Mouse (Mus musculus) thymus, postnatal 0 days (tissue): ENCODE measurements around the gene Rbfox3. TPM values are rescaled to one million over a fixed set of nuclear protein-coding genes. Genes with fewer than 3 reads are reported as not detected.
A peak's percentile ranks its signal among the peaks of the same experiment; 100 is the strongest.

Experiments used
- DNase-seq: peaks from one replicate; pipeline ENCODE4 v3.0.0-alpha.2; 2015; ENCODE audit warnings: low spot score
- polyA plus RNA-seq: library from polyadenylated mRNA; unstranded; fragments of >200 nt; fragmentation: Nextera tagmentation; extraction: Ambion mirVana; gene quantifications from 2 replicates; pipeline ENCODE4 v1.2.1, GENCODE M21; 2015

The Rbfox3 gene
- polyA plus RNA-seq, 1 experiment from 2014 or later, result 0.26 TPM

DNA sequence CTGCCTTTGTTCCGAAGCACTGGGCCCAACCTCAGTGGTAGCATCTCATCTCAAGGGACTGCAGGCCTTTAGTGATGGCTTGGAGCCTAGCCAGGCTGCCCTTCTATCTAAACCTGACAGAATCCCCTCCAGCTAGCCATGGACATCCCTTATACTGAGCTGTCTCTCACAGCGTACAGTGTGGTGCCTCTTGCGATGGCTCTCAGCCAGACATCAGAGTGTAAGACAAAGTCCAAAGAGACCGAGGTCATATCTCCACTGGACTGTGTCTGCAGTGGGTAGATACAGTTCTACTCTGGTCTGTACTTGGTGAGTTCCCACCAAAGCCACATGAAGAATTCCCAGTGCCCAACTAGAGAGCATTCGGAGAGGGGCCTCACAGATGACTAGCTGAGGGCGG, 240.2 kb downstream of the Rbfox3 start:
- no peak for DNase-seq

DNA sequence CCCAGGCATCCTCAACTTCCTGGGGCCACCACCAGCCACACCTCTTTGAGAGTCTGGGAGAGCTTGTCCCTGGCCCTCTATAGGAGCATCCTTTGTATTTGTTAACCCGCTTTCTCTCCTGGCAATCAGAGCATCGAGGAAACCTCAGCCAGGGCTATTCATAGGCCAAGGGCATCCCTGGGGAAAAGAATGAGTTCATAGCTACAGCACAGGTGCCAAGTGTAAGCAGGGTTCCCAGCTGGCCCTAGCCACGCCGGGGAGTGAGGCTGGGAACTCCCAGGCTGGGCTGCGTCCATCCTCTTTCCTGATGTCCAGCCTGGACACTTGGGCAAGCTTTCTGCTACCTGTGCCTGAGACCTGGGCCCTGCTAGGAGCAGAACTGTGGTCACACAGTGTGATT, 241.6 kb downstream of the Rbfox3 start:
- no peak for DNase-seq

DNA sequence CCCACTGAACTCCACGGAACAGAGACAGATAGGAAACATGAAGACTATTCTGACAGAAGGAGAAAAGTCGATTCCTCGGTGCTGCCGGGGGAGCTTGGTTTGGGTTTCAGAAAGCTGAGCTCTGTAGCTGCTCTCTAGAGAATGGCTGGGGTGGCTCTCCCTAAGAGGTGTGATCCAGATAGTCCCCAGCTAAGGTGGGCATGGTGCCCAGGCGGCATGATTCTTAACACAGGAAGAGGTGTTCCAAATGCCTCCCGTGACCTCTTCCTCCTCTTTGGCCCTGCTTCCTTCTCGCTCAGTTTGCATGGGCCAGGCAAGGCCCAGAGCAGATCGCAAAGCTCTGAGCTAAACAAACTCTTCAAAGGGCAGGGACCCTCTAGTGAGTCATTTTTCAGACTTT, 243.0 kb downstream of the Rbfox3 start:
- no peak for DNase-seq

DNA sequence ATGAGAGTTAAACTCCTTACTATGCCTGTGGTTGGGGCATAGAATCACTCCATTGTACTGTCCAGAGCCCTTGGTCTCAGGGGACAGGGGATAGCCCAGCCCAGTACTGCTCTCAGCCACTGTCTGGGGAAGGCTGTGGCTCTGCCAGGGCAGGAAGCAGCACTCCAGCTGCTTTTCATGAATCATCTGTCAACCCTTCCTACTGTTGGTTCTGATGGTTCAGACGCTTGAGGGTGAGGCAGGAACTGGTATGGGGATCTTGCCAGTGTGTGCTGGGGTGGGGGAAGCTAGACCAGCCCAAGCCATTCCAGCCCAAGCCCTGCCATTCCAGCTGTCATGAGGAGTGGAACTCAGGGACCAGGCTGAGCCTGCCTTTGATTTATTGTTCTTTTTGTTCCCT, 243.5 kb downstream of the Rbfox3 start:
- no peak for DNase-seq

DNA sequence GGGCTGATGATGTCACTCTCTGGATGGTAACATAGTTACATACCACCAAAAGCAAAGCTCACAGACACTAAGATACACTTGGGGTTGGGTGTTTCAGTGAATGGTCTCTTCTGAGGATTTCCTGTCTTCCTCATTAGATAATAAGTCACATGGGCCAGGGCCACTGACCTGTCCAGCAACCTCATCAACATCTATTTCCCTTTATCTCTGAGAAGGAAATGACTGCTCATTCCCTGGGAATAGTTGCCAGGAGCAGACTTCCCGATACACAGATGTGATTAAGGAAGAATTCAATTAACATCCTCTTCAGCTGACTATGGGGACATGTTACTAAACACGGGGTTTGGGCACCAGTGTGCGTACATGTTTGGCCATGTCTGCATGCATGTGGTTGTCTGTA, 245.2 kb downstream of the Rbfox3 start:
- no peak for DNase-seq

DNA sequence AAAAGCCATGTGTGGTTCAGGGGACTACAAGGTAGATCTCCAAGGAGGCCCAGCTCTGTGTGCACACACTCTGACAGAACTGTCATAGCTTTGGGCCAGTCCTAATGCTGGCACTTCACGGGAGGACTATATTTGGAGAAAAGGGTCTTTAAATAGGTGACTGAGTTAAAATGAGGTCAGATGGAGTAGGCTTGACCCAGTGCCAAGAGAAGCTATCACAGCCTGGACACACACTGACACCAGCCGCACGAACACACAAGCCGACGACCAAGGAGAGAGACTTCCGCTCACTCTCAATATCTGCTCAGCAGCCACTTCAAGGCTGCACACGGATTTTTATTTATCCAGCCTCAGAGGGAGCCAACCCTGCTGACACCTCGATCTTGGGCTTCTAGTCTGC, 248.1 kb downstream of the Rbfox3 start:
- DNase-seq, result no peak

DNA sequence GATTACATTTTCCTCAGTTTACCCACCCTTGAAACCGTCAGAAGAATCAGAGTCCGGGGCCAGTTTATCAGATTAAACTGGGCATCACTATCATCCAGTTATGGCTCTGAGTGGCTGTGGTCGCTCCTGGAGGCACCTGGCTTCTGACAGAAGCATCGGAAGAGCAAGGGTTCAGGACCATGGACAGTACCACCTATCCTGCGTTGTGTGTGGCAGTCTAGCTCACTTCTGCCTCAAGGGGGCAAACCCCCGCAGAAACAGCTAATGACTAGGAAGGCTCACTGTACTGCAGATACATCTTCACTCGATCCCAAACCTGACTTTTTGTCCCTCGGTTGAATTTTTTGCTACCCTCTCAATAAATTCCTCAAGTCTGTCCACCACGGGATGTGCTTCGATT, 252.1 kb downstream of the Rbfox3 start:
- DNase-seq, result peak; percentile 70

DNA sequence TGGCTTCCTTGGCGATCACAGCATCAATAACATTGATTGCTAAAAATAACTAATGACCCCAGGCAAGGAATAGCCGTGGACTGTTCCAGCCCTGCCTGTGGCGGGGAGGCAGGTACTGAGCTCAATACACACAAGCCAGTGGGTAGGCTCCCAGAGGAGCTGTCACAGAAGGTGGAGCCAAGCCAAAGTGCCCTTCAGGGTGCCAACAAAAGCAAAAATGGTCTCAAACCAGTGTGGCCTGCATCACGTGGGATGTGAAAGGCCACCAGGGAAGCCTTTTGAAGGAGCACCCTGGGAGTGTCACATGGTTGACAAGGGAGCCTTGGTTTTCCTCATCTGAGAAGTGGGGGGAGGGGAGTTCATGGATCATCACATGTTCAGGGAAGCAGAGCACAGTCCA, 255.6 kb downstream of the Rbfox3 start:
- DNase-seq, result no peak

DNA sequence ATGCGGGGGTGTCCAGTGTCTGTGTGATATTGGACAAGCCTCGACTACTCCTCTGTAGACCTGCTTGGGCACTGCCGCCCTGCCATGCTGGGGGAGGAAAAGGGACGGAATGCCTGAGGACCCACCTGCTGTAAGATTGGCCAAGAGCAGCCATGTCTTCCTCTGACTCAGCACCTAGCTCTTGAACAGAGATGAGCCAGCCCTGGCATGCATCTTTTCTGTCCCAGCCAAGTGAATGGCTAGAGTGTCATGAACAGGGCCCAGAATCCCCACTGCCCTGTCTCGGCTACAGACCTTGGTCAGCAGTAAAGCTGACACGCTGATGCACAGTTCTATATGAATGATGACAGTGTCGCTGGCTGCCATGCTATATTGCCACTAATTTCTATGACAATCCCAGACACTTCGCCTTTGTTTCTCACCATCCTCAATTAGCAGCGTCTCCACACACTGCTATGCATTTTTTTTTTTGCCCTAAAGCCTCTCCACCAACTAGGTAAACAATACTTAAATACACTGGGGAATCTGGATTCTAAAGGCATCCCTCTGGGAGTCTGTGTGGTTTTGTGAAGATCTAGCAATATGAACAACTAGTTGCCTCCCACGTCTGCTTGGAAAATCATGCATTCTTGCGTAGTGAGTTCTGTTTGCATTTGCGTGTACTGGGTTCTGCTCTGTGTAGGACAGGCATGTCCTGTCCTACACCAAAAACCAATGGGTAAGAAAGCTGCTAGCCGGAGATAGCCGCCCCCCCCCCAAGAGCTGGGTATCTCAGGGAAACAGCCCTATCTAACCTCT, 257.7 kb downstream of the Rbfox3 start:
- DNase-seq, result no peak

DNA sequence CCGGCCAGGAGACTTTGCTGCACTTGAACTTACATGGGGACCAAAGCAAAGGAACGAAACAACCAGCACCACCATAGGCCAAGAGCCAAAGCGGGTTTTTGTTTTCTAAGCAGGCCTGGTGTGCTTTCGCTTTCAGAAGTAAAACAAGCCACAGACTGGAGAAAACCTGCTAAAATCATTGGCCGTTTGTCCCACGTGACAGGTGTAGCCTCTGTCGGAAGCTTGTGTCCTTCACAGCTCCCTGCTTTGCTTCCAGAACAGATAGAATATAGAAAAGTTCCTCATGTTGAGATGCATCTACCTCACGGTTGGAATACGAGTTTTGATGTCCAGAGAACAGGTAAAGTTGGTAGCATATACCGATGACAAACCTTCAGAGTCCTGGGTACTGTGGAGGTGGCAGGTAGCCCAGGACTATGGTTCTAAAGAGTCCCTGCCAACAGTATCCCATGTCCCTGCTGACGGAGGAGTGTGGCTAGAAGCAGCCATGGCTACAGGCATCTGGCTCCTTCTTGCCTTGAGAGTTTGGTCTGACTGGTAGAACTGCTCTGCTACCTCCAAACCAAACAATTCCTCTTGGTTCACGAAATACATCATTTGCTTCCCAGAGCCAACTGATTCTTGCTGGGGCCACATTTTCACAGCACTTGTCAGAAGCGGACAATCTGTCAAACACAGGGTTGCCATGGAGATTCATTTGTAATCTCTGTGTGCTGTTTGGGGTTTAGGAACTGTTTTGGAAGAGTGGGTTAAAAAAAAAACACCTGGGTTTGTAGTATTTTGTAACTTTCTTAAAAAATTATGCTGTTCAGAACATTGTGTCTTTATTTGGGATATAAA, 258.8 kb downstream of the Rbfox3 start:
- DNase-seq, result no peak

DNA sequence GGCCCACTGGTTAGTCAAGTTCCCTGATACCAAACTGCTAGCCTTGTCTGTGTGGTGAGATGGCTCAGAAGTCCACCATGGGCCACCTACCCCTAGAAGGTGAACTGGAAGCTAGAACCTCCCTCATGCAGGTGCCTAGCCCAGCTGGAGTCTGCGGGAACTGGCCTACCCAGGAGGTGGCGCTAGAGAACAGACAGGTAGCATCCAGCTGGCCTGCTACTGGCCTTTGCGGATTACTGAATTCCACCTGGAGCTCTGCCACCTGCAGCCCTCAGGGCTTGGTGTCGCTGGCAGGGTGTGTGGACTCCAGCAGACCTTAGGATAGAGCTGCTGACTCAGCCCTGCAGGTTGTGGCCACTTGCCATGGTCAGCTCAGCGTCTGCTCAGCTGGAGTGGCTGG, 263.0 kb downstream of the Rbfox3 start:
- peak; percentile 22 for DNase-seq

DNA sequence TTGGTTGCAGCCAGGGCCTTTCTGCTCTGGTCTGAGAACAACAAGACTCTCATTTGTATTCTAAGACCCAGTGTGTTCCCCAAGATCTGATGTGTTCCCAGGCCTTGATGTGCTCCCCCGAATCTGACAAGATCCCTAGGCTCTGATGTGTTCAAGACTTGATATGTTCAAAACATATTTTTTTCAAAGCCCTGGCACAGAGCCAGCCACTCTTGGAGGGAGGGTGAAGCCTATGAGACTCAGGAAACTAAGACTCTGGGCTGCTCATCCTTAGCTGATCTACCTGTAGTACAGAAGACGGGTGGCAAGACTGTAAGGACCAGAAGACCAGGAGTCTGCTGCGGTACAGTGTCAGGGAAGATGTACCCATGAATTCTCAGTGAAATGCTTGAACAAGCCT, 264.5 kb downstream of the Rbfox3 start:
- no peak for DNase-seq

DNA sequence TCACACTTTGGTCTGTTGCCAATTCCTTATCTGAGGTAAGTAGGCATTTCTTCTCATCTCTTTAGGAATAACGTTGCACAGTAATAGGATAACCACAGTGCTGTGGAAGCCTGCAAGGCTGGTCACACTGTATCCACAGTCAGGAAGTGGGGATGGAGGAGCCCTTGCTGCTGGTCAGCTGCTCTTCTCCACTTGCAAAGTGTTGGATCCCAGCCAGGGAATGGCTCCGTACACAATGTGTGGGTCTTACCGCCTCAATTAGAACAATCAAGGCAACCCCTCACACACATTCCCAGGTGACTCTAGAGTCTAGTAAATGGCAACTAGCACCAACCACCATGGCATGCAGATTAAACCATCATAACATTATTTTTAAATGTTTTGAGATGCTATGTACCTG, 266.2 kb downstream of the Rbfox3 start:
- no peak for DNase-seq

DNA sequence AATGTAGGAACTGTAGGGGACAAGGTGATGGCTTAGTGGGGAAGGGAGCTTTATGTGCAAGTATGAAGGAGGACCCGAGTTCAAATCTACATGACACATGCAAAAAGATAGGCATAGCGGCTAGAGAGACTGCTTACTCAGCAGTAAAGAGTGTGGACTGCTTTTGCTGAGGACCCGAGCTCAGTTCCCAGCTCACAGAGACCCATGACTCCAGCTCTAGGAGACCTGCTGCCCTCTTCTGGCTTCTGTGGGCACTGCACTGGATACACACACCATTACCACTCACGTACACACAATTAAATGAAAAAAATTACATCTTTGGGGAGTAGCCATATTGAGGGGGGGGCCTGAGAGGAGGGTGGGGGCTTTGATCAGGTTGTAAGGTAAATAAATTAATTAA, 270.7 kb downstream of the Rbfox3 start:
- no peak for DNase-seq

DNA sequence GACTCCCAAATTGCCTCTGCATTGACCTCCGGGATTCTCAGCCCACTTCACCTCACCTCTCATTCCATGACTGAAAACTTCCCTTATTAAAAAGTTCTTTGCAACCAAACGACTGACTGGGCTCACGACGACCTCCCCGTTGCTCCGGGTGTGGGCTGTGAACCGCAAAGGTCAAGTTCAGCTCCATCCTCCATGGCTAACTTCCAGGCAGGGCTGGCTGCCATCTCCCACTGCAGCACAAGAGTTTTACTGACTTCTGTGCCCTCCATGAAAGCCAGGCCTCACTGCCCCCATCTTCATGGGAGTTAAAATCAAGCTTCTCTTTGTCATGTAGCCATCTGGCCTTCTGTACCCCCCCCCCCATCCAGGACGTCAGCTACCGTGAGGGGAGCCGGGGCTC, 273.7 kb downstream of the Rbfox3 start:
- no peak for DNase-seq

DNA sequence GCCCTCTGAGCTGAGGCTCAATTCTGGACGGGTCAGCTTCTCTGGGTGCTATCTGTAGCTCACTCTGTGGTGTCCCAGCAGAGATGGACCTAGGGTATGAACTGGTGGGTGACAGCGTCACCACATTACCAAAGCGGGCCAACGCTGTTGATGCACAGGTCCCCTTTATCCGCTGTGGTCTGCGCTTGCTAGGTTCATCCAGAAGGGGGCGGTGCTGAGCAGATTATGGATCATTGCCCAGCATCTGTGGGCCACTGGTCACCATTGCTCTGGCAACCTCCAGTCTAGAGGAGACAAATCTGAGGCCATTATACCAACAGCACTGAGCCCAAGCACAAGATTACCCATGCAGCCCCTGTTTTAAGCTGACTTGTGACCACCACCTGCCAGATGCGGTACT, 276.8 kb downstream of the Rbfox3 start:
- DNase-seq, result no peak

DNA sequence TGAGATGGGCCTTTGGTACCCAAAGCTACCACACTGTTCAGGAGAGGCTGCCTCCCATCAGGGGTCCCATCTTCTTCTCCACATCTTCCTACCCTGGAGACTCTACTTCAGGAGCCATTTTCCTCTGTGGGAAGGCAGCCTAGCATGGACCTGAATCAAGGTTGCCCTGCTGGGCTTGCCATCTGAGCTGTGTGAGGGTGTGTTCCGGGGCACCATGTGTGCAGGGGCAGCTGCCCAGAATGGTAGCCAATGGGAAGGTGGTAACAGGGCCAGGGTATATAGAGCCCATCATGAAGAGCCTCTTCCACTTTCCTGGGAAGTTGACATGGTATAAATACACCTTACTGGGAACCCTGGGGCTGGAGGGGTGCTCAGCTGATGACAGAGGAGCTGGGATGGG, 281.7 kb downstream of the Rbfox3 start:
- no peak for DNase-seq

DNA sequence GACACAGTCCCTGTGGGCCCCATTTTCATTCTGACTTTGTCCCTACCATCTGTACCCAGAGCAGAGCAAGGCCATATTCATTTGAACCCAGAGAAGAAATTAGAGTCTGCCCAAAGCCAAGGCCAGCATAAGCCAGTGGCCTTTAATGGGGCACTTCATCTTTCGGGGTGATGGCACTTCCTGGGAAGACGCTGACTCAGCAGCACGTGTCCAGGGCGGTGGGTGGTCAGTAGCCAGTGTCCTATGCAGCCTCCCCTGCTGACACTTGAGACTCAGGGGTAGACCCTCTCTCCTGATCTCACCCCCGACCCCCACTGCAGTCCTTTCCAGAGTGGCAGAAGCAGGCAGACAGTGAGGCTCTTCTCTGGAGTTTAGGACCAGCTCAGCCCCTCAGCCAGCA, 283.9 kb downstream of the Rbfox3 start:
- DNase-seq, result no peak

DNA sequence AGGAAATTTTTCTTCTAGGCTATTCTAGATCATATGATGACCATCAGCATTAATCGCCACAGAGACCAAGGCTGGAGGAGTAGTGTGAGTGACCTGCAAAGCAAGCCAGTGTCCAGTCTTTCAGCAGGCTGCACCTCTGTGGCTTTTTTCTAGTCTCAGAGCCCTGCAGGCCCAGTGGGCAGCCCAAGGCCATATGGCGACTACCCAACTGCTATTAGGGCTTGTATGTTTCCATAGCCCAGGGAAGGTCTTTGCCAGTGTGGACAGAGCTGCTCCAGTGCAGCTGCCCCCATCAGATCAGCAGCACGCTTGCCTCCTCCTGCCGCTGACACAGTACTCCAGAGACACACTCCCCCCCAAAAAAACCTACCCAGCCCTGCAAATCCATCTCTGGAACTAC, 290.5 kb downstream of the Rbfox3 start:
- no peak for DNase-seq

DNA sequence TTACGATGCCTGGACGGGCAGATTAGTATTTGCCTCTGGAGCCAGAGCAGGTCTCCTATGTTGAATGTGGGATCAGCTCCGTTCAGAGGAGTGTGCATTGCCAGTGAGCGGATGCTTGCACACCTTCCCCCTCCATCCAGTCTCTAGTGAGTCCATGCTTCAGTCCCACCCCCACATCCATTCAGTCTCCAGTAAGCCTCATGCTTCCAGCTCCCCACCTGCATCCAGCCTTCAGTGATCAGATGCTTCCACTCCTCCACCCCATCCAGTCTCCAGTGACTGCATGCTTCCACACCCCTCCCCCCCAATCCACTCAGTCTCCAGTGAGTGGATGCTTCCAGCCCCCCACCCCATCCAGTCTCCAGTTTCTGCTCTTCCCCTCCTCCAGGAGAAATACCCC, 297.3 kb downstream of the Rbfox3 start:
- no peak for DNase-seq

DNA sequence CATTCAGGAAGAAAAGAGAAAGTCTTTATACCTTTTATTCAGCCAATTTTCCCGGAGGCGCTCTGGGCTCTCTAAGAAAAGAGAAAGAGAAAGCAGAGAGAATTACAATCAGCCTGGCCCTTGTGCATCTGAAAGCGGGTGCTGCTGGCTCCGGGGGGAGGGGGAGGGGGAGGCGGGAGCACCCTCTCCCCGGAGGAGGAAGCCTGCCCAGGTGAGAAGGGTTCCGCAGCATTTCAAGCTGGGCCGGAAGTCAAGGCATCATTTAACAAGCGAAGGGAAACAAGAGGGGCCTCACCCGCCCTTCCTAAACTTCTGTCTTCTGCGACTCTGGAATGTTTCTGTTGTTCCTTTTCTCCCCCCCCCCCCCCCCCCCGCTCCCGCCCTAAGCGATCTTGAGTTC, 301.3 kb downstream of the Rbfox3 start:
- no peak for DNase-seq

DNA sequence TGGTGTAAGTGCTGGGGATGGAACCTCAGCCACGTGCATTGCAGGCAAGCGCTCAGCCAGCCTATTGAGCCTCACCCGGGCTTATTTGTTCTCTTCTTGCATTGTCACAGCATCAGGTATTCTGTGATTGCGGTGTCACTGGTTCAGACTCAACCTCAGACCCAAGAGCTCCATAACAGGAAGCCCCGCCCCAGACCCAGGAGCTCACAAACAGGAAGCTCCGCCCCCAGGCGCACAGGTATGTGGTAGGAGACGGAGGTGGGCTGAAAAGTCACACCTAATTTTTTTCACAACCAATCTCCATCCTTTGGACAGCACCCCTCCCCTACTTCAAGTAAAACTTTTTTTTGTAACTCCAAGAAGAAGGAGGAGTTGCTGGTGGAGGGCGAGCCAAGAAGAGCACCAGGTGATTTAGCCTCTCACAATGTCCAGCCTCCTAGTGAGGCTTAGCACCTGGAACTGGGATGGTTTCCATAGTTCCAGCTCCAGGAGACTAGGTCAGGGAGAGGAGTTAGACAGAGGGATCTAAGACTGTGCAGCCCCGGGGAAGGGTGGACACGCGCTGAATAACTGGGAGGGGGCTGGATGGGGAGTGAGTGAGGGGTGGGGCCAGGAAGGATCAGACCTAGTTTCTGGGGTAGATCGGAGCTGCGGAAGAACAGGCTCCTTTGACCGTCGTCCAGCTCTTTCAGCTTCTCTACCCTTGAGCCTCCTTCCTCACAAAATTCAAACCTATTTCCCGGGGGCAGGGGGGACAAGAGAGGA, 302.0 kb downstream of the Rbfox3 start:
- DNase-seq, result no peak
